Mouse (Mus musculus) gastrocnemius, postnatal 14 days (tissue): Measurements from ENCODE around the gene Ankrd44. TPM values are rescaled to one million over a fixed set of nuclear protein-coding genes. Genes with fewer than 3 reads are reported as not detected.

Experiments
- DNase-seq: peaks from one replicate; pipeline ENCODE4 v3.0.0; 2021; ENCODE audit warnings: mixed read lengths
- intact Hi-C: fragments of 180-260 bp; cut with DNase I; formaldehyde crosslinking; loops from one replicate; pipeline ENCODE4 v1.15.1; 2025; ENCODE audit warnings: low total_unique reads
- total RNA-seq, 2 experiments: library from RNA; stranded (reverse); gene quantifications; 2 replicates each; pipeline ENCODE4 v1.2.3; 2021

Gene Ankrd44
- total RNA-seq, 2 experiments from 2014 or later = 7.6 to 11.4 TPM

GRCm38 (mm10) chr1:54830223-54830622 lies 96.0 kb downstream of the Ankrd44 start:
- intact Hi-C loops = loop anchor here (10.0 kb wide), 1 partner anchor 145 kb away; no protein-coding TSS in a partner anchor
- DNase-seq = peak; percentile 51

GRCm38 (mm10) chr1:54829681-54830213 lies 96.4 kb downstream of the Ankrd44 start:
- intact Hi-C loops = loop anchor here (5.0 to 10.0 kb wide), 2 partner anchors 145 to 162 kb away; no protein-coding TSS in a partner anchor
- no peak for DNase-seq

GRCm38 (mm10) chr1:54827827-54828226 lies 98.4 kb downstream of the Ankrd44 start:
- intact Hi-C loops = loop anchor here (5.0 kb wide), 1 partner anchor 161 kb away; no protein-coding TSS in a partner anchor

GRCm38 (mm10) chr1:54827351-54827750 lies 98.8 kb downstream of the Ankrd44 start:
- no peak for DNase-seq
- intact Hi-C loops = loop anchor here (5.0 kb wide), 1 partner anchor 160 kb away; no protein-coding TSS in a partner anchor

More at GRCm38 (mm10) chr1:54827827-54828226, 98.4 kb downstream of the Ankrd44 start:
- DNase-seq = no peak

GRCm38 (mm10) chr1:54826426-54826986 lies 99.7 kb downstream of the Ankrd44 start:
- intact Hi-C loops = loop anchor here (5.0 kb wide), 1 partner anchor 159 kb away; no protein-coding TSS in a partner anchor
- DNase-seq = peak; percentile 70

GRCm38 (mm10) chr1:54825718-54826425 lies 100.3 kb downstream of the Ankrd44 start:
- intact Hi-C loops = loop anchor here (5.0 kb wide), 1 partner anchor 159 kb away; no protein-coding TSS in a partner anchor
- no peak for DNase-seq

- intact Hi-C loops = no loop called here
- no peak for DNase-seq
Observed at GRCm38 (mm10) chr1:54824106-54824808, 101.9 kb downstream of the Ankrd44 start.

- DNase-seq = no peak
- intact Hi-C loops = no loop called here
Observed at GRCm38 (mm10) chr1:54821797-54822196, 104.4 kb downstream of the Ankrd44 start.

- intact Hi-C loops = loop anchor here (10.0 kb wide), 1 partner anchor 51 kb away; no protein-coding TSS in a partner anchor
- no peak for DNase-seq
Observed at GRCm38 (mm10) chr1:54815206-54815855, 110.9 kb downstream of the Ankrd44 start.

- DNase-seq = no peak
- intact Hi-C loops = loop anchor here (10.0 kb wide), 1 partner anchor 45 kb away; no protein-coding TSS in a partner anchor
Observed at GRCm38 (mm10) chr1:54809811-54810549, 116.2 kb downstream of the Ankrd44 start.

GRCm38 (mm10) chr1:54809098-54809490 lies 117.1 kb downstream of the Ankrd44 start:
- intact Hi-C loops = no loop called here

GRCm38 (mm10) chr1:54808401-54809097 lies 117.6 kb downstream of the Ankrd44 start:
- intact Hi-C loops = no loop called here
- no peak for DNase-seq

More at GRCm38 (mm10) chr1:54809098-54809490, 117.1 kb downstream of the Ankrd44 start:
- DNase-seq = no peak

GRCm38 (mm10) chr1:54807832-54808231 lies 118.4 kb downstream of the Ankrd44 start:
- DNase-seq = no peak
- intact Hi-C loops = no loop called here

GRCm38 (mm10) chr1:54806116-54806850 lies 119.9 kb downstream of the Ankrd44 start:
- intact Hi-C loops = no loop called here
- DNase-seq = no peak

GRCm38 (mm10) chr1:54804406-54804805 lies 121.8 kb downstream of the Ankrd44 start:
- intact Hi-C loops = no loop called here
- DNase-seq = no peak

- no peak for DNase-seq
Observed at GRCm38 (mm10) chr1:54802703-54803102, 123.5 kb downstream of the Ankrd44 start.

GRCm38 (mm10) chr1:54801256-54801655 lies 124.9 kb downstream of the Ankrd44 start:
- intact Hi-C loops = no loop called here
- DNase-seq = no peak

More at GRCm38 (mm10) chr1:54802703-54803102, 123.5 kb downstream of the Ankrd44 start:
- intact Hi-C loops = no loop called here
